Mouse (Mus musculus) frontal cortex, postnatal 10 days (tissue): ENCODE data around the gene Chchd6.

Experiments
- DNase-seq, 2 experiments: peaks; one replicate each; pipeline ENCODE4 v3.0.0; 2022; ENCODE audit warnings: low spot score in 2 of 2, mixed read lengths in 1 of 2

The Chchd6 gene

DNA sequence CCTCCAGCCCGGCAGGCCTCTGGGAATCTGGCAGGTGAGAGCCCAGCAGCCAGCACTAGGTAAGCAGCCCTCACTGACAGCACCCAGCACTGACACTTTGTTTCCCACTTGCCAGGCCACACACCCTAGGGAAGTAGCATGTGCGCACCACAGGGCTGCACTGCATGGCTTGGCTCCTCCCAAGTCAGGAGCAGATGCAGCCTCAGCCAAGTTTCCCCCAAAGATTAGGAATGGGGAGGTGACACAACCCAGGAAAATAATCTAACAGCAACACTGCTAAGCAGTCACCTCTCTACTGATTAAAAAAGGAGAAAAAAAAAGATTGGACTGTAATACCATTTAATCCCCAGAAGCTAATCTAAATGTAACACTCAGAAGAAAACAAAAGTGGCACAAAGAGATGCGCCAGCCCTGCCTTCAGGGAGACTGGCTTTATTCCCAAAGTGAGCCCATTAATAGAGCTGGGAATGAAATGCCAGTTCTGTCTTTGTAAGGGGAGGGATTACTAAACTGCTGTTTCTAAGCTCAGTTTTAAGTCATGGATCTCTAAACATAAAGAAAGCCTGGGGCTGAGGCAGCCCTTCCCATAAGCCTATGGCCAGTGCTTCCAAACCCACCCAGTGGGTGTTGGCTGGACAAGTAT is 188.1 kb downstream of the Chchd6 start:
- DNase-seq, result no peak

DNA sequence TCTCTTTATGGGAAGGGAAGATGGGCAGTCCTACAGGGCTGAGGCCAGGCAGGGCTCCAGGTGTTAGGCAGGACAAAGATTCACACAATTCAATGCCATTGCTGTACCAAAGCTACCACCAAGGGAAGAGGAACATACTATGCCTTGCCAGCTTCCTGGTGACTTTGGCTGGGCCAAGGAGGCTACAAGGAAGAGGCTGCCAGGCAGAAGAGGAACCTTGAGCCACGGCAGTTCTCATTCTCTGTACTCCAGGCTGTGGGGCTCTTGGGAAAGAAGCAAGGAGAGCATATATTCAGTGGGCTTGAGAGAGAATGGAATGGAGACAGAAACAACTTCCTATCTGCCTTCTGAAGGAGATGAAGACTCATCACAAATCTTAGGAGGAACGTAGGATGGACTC is 190.5 kb downstream of the Chchd6 start:
- no peak for DNase-seq

DNA sequence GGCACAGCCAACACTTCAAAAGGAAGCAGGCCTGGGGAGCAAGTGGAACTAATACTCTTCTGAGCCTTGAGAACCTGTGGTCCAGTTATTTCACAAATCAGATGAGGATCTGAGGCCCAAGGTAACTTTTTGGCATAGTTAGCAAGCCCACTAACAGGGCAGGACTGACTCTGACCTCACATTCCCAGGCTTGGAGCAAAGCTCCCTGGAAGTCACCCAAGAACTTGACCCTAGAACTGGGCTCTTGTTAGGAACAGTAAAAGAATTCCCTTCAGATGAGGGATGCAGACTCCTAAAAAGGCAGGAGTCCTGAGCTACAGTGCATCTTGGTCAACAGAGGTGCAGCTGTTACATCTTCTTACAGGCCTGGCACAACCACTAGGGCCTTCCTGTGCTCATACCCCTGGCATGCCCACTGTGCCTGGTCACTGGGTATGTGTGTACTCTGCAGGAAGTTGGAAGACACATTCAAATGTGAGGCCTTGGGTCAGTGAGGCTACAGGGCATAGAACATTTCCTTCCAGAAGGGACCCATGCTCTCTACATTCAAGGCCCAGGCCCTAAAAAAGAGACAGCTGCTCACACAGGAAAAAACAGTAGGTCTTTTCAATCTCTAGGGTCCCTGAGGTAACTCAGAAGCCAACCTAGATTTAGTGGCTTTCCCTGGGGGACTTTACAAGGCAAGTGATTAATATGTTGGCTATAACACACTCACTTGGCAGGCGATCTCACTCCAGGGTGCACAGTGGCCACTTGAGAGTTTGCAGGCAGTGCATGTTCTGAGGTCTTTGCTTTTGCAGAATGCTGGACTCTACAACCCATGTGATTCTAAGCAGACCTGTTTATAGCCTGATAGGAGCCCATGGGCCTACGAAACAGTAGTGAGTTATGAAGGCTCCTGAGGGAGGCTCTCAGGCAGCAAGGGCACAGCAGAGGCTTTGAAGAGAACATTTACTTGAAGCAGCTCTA is 191.9 kb downstream of the Chchd6 start:
- no peak for DNase-seq

DNA sequence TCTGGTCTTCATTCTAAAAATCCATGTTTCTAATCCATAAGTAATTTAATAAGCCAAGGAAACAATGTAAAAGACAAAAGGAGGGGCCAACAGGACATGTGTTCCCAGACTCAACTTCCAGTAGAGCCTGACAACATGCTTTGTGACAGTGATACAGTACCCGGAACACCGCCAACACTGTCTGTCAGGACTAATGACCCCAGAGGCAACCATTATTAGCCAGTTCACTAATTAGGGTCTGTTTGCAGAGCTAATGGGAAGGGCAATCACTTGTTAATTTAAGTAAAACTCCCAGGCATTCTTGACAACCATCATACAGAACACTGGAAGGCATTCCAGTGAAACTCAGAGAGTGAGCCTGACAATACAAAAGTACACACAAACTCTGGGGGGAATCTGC is 193.0 kb downstream of the Chchd6 start:
- no peak for DNase-seq

DNA sequence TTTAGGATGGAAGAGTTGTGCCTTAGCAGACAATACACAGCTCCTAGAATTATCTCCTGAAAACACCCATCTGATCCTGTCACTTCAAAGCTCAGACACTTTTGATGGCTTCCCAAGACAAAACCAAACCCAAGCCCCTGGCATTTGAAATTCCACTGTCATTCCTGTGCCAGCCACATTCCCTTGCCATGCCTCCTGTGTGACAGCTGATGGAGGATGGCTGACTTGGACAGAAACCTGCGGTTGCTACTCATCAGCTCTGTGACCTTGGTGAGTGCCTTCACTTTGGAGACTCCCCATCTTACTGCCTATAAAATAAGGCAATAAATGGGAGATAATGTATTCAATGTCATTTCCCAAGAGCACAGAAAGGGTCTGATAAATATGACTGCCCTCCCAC is 195.9 kb downstream of the Chchd6 start:
- DNase-seq, result no peak

DNA sequence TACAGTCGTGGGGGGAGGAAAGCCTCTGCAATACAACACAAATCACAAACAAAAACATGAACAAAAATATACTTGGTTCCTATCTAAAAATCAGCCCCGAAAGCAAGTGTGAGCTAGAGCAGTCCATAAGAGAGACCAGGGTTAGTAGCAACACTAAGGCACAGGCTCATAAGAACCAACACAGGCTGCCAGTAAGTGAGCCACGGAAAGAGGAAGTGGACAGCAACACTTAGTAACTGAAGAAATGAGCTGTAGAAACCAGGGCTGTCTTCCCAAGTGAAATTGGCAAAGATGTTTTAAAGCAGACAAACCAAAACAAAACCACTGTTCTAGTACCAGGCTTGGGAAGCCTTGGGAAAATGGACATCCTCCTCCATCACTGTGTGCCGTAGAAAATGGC is 197.5 kb downstream of the Chchd6 start:
- DNase-seq, result no peak

DNA sequence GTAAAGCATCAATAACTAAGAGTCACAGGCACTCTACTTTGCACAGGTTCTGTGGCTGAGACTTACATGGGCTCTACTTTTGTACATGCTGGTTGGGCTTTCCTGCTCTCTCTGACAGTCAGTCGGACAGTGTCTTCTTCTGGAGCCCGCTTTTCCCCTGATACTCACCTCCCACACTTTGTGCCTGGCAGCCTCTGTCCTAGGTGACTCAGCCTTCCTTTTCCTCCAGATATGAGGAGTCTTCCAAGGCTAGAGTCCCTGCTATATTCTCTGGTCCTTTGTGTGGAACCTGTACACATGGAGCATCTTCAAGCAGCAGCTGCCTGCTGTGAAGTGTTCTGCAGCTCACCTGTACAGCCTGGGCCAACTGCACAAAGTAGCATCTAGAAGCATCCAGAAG is 201.6 kb downstream of the Chchd6 start:
- DNase-seq, result no peak

DNA sequence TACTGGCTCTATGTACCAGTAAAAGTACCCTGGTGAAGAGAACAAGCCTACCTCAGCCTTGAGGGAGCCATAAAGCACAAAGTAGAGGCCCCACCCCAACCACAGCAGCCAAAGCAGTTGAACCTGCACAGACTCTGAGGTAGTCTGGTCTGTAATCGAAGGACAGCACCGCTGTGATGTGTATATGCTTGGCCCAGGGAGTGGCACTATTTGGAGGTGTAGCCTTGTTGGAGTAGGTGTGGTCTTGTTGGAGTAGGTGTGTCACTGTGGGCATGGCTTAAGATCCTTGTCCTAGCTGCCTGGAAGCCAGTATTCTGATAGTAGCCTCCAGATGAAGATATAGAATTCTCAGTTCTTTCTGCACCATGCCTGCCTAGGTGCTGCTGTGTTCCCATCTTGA is 203.2 kb downstream of the Chchd6 start:
- no peak for DNase-seq

DNA sequence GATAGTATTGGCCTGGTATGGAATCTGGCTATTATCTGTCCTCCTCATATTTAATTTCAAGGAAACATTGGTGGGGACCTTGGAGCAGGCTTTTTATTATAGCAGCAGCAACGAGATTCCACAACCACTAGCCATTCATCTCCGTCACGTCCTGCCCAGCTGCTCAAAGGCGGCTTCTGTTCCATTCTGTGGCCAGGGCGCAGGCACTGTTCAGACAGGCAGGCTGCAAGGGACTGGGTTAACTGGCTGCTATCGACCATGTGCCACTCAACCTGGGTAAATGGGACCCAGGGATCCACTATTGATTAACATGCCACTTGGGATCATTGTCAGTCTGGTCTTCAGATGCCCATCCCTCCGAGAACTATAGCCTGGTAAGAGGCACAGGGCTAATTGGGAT is 205.7 kb downstream of the Chchd6 start:
- no peak for DNase-seq

DNA sequence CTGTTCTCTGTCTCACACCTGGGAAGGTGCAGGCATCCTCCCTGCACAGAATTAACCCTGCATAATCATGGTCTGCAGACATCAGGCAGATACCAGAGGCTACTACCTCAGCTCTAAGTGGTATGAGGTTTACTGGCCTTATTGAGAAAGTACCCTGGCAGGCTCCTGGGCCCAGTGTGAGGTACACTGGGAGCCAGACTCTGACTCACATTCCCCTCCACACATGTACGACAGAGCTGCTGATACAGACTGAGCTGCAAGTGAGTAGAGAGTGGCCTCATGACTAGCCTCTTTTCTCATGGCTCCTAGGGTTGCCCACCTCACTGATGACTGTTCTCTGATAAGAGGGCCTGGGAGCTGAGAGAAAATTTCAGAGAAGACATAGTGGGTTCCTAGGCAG is 208.5 kb downstream of the Chchd6 start:
- DNase-seq, result no peak

DNA sequence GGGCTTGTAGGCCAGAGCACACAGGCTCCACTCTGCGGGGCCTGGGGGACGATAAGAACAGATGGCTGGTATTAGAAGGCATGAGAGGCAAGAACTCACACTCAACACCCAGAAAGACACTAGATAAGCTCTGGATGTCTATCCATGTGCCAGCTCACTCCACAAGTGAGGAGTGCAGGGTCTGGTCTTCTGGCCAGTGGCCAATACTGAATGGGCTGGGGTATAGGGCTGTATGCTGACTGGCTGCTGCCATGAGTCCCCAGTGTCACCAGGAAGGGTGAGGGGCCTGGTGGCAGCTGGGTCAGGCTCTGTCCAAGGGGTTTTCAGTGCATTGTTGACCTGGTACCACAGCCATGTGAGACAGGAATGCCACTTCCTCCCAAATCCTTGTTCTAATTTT is 210.8 kb downstream of the Chchd6 start:
- DNase-seq, result no peak

DNA sequence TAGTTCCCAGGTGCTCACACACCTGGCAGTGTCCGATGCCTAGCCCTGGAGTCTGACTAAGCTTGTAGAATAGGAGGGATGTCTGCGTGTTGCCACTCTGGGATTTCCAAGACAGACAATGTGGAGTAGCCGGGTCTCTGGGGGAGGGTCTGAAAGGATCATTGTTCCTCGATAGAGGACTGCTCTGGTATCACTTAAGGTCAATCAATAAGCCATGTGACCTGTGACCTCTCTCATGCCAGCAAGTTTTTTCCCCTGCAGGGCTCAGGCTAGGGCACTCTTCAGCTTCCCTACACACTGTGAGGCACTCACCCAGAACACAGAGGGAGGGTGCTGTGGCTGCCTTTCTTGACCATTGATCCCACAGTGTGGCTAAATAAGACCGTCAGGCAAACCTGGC is 213.6 kb downstream of the Chchd6 start:
- no peak for DNase-seq

DNA sequence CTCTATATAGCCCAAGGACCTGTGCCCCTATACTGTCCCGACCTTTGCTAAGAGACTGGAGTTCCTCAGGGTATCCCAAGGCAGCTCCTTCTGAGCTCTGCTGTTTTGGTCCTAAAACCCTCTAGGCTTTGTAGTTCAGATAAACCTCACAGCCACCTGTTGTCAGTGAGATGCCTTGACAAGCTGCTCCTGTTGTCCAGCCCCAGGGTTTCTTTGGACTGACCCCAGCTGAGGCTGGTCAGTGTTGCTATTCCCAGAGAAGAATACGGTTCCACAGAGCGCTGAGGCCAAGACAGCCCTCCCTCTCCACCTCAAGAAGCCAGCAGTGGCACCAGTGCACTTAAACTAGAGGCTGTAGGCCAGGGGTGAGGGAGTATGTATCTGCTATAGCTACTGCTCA is 214.3 kb downstream of the Chchd6 start:
- DNase-seq, result no peak

DNA sequence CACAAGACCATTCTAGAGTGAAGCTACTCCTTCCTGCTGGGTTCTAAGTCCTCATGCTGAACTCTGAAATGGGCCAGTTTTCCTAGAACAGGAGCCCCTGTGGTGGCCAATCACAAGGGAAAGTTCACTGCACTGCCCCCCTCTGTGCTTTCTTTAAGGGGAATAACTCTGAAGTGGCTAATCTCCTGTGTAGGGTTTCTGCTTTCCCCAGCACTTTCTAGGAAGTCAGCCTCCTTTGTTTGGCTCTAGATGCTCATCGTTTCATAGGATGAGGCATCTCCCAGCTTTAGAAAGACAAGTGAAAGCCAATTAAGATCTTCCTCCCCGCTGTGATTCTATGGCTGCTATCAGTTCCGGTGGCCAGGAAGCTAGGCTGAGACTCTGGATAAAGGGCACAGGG is 214.7 kb downstream of the Chchd6 start:
- no peak for DNase-seq

DNA sequence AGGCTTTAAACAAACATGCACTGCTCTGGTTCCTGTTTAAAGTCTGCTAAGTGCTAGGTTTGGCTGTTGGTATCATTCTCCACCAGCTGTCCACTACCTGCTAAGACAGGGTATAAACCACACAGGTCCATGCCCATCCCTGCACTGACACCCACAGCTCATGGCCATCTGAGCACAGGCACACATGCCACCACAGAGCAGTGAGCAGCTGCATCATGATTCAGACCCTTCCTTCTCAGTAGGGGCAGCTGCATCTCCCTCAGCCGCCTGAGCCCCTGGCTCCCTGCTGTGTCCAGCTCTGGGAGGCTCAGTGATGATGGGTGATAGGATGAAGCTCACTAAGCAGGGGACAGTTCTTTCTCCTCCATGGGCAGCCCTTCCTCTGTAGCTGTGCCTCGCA is 217.2 kb downstream of the Chchd6 start:
- no peak for DNase-seq

DNA sequence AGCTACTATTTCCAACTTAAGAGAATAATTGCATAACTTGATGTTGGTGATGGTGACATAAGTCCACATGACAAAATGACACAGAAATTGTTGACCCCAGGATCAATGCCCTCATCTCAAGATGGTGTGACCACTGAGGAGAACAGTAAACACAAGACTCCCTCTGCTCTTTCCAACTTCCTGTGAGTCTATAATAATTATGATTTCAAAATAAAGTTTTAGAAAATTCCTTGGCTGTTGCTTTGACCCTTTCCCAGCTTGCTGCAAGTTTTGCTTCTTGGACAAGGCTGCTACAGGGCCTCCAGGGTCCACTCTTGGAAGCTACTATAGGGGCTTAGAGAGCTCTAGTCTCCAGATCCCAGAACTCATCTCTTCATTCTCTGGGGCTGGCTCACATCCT is 226.6 kb downstream of the Chchd6 start:
- DNase-seq, result no peak

DNA sequence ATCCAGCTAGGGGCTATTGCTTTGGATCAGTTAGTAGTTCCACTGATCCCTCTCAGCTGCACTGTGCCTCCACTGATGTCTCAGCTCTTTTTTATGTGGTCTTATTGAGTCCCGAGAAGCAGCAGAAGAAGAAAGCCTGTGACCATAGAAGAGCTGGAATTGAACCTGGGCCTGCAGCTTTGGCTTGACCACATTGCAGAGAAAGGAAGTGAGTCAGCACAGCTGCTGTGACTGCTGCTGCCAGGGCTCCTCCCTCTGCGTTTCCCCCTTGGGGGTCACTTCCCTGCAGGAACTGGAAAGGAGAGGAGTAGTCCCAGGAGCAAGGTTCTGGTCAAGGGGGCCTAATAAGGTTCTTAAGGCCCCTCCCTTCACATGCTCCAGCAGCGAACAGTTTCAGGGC is 231.1 kb downstream of the Chchd6 start:
- no peak for DNase-seq

DNA sequence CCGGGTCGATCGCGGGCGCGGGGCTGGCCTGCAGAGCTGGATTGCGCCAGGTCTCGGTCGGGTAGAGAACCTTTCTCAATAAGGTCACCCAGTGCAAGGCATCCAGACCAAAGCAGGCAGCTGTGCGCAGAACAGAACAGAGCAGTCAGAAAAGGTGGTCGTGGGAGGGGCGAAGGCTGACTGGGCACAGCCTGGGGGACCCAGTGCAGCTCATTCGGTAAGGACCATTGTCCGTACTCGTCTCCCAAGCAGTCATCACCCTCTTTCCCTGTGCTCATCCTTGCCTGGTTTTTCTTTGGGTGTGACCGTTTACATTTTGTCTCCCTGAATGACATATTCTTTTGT is 232.4 kb downstream of the Chchd6 start:
- DNase-seq, result no peak

DNA sequence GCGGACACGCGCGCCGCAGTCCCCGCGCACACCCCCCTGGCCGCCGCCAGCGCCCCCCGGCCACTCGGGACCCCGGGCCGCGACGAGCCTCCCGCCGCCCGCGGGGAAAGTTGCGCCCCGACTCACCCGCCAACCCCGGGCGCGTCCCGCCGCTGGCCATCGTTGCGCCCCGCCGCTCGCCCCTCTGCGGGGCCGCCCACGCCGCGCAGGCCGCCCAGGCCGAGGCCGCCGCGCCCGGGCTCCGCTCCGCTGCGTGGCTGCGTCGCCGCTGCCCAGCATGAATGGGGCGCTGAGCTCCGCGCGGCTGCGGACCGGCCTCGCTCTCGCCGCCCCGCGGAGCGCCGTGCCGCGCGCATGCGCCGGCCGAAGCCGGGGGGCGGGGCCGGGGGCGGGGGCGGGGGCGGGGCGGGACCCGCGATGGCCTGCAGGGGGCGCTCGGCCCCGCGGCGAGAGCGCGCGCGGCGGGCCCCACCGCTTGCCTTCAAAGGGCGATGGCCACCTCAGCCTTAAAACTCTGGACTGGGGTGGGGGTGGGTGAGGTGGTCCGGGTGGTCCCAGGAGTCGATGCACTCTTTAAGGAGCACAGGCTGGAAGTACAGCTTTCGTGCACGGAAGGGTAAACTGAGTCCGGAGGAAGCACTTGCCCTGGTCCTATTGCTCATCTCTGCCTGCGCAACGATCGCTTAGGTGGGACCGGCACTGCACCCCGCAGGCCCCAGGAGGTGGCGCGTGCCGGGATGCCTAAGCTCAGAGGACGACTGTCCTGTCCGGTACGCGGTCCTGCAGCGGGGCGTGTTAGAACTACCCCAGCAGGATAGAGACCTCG is 233.0 kb downstream of the Chchd6 start, which contains the start of gene Plxna1:
Gene Plxna1 (minus strand): TSS at position 340 of the 826 bp plus-strand sequence.
- DNase-seq, result peak; percentile 60 to 65

DNA sequence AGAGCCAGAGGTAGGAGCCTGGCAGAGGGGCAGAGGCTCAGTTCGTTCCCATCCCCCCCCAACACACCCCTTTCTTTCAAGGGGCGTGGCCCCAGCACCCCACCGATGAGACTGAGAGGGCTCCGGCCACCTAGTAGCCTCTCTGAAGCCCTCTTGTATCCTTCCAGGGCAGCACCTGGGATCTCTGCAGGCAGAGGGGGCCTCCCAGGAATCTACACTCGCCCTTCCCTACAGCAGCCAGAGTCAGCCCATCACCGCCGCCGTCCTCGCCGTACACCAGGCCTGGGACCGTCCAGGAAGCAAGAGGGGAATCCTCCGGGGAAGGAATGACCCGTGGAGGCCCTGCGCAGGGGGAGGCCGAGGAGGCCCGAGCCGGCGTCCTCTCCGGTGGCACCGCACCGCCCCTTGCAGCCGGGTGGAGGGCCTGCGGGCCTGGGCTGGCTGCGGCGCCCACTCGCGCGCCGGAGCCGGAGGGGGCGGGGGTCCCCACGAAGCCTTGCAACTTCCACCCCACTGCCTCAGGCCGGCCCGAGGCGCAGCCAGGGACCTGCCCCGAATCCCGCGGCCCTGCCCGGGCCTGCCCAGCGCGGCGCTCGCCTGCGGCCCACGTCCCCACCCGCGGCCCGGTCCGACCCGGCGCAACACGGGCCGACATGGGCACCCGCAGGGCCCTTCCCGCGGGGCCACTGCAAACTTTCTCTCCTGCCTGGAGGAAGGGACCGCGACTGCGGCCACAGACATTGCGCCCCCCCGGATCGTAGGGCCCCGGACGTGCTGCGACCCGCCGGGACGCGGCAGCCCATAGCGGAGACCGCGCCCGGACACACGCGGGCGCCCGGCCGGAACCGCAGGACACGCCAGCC is 233.8 kb downstream of the Chchd6 start:
- peak in 1 of 2 experiments; percentile 51 for DNase-seq

DNA sequence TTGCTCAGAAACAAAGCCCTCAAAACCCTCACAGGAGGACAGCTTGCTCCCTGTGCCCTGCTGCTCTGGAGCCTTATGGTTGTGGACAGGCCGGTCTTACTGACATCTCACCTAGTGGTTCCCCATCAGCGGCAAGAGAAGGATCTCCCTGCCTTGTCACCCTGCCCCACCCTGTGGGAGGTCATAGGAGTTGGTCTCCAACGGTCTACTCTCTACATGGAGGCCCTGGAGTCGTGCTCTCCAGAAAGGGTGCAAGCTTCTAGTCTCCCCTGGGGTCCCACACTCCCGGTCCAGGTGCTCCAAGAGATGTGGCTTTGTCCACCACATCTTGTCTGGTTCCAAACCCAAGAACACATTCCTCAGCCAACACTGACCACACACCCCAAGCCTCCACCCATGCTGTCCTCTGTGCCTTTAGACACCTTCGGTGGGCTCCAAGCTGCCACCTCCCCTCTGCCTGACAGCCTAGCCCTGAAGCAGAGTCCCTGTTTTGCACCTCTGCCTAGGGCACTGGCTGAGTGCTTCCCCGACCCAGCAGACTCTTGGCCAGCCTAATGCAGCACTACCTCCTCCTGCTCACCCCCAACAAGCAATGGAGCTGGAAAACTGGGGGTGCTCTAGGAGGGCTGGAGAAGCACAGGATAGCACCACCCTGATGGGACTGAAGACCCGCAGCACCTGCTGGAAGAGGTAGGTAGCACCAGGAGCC is 234.6 kb downstream of the Chchd6 start:
- no peak for DNase-seq
